Mouse (Mus musculus): Measurements from ENCODE around the gene Cic. TPM values are rescaled to one million over a fixed set of nuclear protein-coding genes. Genes with fewer than 3 reads are reported as not detected.

Gene Cic
- polyA plus RNA-seq, 1 experiment from 2014 or later = 47.3 TPM

DNA sequence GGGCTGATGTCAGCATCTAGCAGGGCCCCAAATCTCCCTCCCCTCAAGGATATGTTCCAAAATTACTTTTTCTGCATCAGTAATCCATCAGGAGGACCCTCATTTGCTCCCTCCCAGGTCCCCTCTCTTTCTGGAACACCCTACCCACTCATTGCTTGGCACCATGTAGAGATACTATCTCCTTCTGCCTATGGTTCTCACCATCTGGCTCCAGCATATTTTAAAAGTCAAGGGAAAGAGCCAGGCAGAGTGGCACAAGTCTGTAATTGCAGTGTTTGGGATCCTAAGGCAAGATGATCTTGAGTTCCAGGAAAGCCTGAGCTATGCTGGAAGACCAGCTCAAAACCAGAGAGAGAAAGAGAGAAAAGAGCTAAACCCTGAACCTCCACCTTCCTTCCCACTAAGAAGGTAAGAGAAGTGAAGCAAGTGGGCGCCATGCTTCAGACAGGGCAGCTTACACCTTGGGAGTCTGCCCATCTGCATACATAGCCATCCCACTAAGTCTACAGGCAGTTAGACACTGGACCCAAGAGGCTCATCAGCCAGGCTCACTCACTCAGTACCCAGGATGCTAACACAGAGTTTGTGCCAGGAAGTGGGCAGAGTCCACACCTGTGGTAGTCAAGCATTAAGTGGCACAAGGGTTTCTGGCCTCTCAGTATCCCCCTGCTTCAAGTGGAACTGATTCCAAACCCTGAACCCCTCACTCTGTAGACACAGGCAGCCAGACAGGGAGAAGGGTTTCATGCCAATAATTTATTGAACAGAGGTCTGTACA, 39.8 kb upstream of the Cic start:
- 96% methylated on average over 1 of the region's 1 CpGs for WGBS
- H3K9ac ChIP-seq (replicated peaks; ENCODE audit: low read length) = no peak overlapping the region
- H3K36me3 ChIP-seq (ENCODE audit: control insufficient read depth, insufficient read depth, low read length) = peaks cover 91% of the 10 kb centered on the region
- no peak for ATAC-seq (ENCODE audit: low FRiP score, low TSS enrichment)
- no peak overlapping the region for H3K4me3 ChIP-seq (replicated peaks; ENCODE audit: low read depth, low read length)
- H3K4me2 ChIP-seq (ENCODE audit: low read length) = no peak overlapping the region
- DNase-seq = no peak
- no peaks in the 10 kb centered on the region for H3K9me3 ChIP-seq (ENCODE audit: control insufficient read depth, low read length)
- H3K27me3 ChIP-seq (ENCODE audit: control insufficient read depth, insufficient read depth, low read length) = no peaks in the 10 kb centered on the region
- no peak overlapping the region for H3K27ac ChIP-seq (replicated peaks; ENCODE audit: low read depth, low read length)
- no peaks in the 10 kb centered on the region for H3K4me1 ChIP-seq (ENCODE audit: control insufficient read depth, insufficient read depth, low read length)

DNA sequence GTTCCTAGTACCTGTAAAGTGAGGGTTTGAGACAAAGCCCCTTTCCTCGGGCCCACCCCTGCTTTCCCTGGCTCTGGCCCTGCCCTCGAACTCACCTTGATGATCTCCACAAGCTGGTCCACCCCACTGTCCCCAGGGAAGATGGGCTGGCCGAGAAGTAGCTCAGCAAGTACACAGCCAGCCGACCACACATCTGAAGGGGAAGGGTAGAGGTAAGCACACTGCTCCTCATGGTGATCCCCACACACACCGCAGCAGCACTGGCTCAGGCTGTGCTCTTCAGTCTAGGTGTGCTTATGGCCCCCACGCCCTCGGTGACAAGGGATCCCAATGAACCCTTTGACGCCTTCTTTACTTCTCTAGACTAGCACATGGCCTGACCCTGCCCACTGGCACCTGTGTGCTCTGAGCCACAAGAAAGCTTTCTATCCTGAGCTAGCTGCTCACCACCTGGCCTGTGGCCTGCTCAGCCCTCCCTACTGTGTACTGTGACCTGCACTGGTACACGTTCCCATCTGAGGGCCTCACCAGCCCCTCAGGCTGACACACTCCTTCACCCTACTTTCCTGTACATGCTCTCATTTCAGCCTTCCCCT, 36.7 kb upstream of the Cic start:
- Histone ChIP-seq H3K9ac (replicated peaks; ENCODE audit: low read length) (no peak overlapping the region), H3K36me3 (ENCODE audit: control insufficient read depth, insufficient read depth, low read length) (peaks cover 86% of the 10 kb centered on the region)
- no peak for ATAC-seq (ENCODE audit: low FRiP score, low TSS enrichment)

DNA sequence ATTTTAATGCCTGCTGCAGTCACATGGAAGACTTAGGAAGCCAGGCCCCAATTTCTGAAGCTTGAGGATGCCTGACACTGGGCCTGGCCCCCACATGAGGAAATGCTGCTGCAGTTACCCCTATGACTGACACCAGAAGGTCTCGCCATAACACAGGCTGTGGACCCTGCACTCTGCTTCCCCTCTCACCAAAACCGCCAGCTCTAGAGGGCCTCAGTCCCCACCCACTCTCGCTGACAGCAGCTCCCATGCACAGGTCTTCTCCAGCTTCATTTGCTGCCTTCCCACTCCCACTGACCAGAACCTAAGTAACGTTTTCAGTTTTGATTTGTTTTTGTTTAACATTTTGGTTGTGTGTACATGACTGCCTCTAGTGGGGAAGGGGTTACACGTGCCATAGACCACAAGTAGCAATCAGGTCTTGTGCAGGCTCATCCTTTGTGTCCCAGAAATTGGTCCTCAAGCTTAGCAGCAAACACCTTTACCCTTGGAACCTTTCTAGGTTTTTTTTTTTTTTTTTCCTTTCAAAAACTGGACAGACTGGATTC, 35.3 kb upstream of the Cic start:
- peaks cover 72% of the 10 kb centered on the region for H3K36me3 ChIP-seq (ENCODE audit: control insufficient read depth, insufficient read depth, low read length)
- no peak overlapping the region for H3K9ac ChIP-seq (replicated peaks; ENCODE audit: low read length)
- no peak for DNase-seq
- H3K4me3 ChIP-seq (replicated peaks; ENCODE audit: low read depth, low read length) = no peak overlapping the region
- no peak overlapping the region for H3K4me2 ChIP-seq (ENCODE audit: low read length)
- H3K27me3 ChIP-seq (ENCODE audit: control insufficient read depth, insufficient read depth, low read length) = no peaks in the 10 kb centered on the region
- no peak overlapping the region for H3K27ac ChIP-seq (replicated peaks; ENCODE audit: low read depth, low read length)
- 70% methylated on average over 5 of the region's 5 CpGs for WGBS
- no peaks in the 10 kb centered on the region for H3K9me3 ChIP-seq (ENCODE audit: control insufficient read depth, low read length)
- ATAC-seq (ENCODE audit: low FRiP score, low TSS enrichment) = no peak
- peaks cover 18% of the 10 kb centered on the region for H3K4me1 ChIP-seq (ENCODE audit: control insufficient read depth, insufficient read depth, low read length)

More for the DNA sequence above, 36.7 kb upstream of the Cic start:
- Histone ChIP-seq H3K4me3 (replicated peaks; ENCODE audit: low read depth, low read length) (no peak overlapping the region), H3K4me1 (ENCODE audit: control insufficient read depth, insufficient read depth, low read length) (peaks cover 5% of the 10 kb centered on the region; the same call in 1 of the 2 replicates), H3K27me3 (ENCODE audit: control insufficient read depth, insufficient read depth, low read length) (no peaks in the 10 kb centered on the region), H3K9me3 (ENCODE audit: control insufficient read depth, low read length) (no peaks in the 10 kb centered on the region), H3K27ac (replicated peaks; ENCODE audit: low read depth, low read length) (no peak overlapping the region), H3K4me2 (ENCODE audit: low read length) (no peak overlapping the region)
- no peak for DNase-seq
- WGBS = 90% methylated on average over 9 of the region's 9 CpGs

DNA sequence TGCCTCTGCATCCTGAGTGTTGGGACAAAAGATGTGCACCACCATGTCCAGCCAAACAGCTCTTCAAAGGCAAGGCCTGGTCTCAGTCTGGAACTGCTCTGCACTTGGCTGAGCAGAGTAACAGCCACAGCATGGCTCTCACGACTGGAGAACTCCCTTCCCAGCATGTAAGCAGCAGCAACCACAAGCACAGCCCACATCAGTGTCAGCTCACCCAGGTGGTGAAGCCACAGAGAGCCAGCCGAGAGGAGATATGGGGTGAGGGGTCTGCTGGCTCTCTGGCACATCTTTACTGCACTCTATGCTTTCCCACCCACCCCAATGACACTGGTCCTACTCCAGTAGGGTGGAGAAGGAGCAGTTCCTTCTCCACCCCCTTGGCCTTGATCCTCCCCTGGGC, 34.4 kb upstream of the Cic start:
- no peak for ATAC-seq (ENCODE audit: low FRiP score, low TSS enrichment)
- Histone ChIP-seq H3K27me3 (ENCODE audit: control insufficient read depth, insufficient read depth, low read length) (no peaks in the 10 kb centered on the region), H3K27ac (replicated peaks; ENCODE audit: low read depth, low read length) (no peak overlapping the region), H3K9me3 (ENCODE audit: control insufficient read depth, low read length) (no peaks in the 10 kb centered on the region), H3K4me1 (ENCODE audit: control insufficient read depth, insufficient read depth, low read length) (peaks cover 18% of the 10 kb centered on the region), H3K4me3 (replicated peaks; ENCODE audit: low read depth, low read length) (no peak overlapping the region), H3K36me3 (ENCODE audit: control insufficient read depth, insufficient read depth, low read length) (peaks cover 63% of the 10 kb centered on the region), H3K9ac (replicated peaks; ENCODE audit: low read length) (no peak overlapping the region), H3K4me2 (ENCODE audit: low read length) (no peak overlapping the region)
- no peak for DNase-seq
- whole genome bisulfite sequencing = 87% methylated on average over 2 of the region's 2 CpGs

DNA sequence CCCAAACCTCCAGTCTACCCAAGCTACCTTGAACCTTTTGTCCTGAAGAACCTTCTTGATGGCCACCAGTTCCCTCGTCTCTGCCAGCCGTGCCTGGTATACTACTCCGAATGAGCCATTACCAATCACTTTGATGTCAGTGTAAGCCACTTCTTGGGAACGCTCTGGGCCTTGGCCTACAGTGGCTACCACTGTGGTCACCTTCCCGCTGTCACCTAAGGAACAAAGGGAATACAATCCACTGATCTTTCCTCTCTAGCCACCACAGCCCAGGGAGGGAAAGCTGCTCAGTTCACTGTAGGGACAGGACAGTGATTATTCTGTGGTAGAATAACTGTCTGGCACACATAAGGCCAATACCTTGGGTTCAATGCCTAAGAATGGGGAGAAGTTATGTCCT, 32.0 kb upstream of the Cic start:
- peaks cover 24% of the 10 kb centered on the region for H3K4me1 ChIP-seq (ENCODE audit: control insufficient read depth, insufficient read depth, low read length)
- H3K4me3 ChIP-seq (replicated peaks; ENCODE audit: low read depth, low read length) = no peak overlapping the region
- H3K27ac ChIP-seq (replicated peaks; ENCODE audit: low read depth, low read length) = no peak overlapping the region
- DNase-seq (no peak), ATAC-seq (ENCODE audit: low FRiP score, low TSS enrichment) (no peak)
- no peak overlapping the region for H3K4me2 ChIP-seq (ENCODE audit: low read length)
- H3K9ac ChIP-seq (replicated peaks; ENCODE audit: low read length) = no peak overlapping the region
- H3K27me3 ChIP-seq (ENCODE audit: control insufficient read depth, insufficient read depth, low read length) = no peaks in the 10 kb centered on the region
- peaks cover 39% of the 10 kb centered on the region for H3K36me3 ChIP-seq (ENCODE audit: control insufficient read depth, insufficient read depth, low read length)
- 90% methylated on average over 5 of the region's 5 CpGs for WGBS
- H3K9me3 ChIP-seq (ENCODE audit: control insufficient read depth, low read length) = no peaks in the 10 kb centered on the region

DNA sequence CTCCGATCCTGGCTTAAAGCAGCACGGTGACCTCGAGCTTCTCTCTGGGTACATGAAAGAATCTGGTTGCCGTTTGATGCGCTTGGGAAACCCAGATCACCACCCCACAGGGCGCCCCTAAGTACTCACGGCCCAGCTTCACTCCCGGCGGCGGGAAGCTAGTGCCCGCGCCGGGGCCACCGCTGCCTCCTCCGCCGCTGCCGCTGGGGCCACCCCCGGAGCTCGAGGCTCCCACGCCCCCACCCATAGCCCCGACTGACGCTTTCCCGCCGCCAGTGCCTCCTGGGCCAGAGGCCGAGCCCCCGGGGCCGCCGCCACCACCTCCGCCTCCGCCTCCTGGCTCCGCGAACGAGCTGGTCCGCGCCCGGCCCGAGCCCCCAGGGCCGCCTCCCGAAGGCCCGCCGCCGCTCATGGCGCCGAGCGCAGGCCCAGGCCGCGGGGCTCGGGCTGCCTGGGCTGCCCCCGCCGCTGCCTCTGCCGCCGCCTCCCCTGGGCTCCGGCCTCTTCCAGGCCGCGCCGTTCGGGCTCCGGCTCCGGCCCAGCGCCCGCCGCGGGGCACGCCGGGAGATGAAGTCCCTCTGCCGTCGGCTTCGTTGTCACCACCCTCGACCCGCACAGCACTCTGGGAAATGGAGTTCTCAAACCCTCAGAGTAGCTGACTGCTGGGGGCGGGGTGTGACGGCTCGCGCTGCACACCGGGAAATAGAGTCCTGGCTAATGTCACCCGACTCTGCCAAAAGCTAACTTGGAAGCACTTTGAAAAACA, 30.1 kb upstream of the Cic start, which contains the start of gene Gsk3a:
Gene Gsk3a (minus strand): TSS at position 603 of the 766 bp plus-strand sequence.
- no peaks in the 10 kb centered on the region for H3K27me3 ChIP-seq (ENCODE audit: control insufficient read depth, insufficient read depth, low read length)
- H3K9ac ChIP-seq (replicated peaks; ENCODE audit: low read length) = peak within 1 kb of the TSS; percentile 95
- H3K9me3 ChIP-seq (ENCODE audit: control insufficient read depth, low read length) = no peaks in the 10 kb centered on the region
- WGBS = under 1% methylated on average over 76 of the region's 76 CpGs
- peak within 1 kb of the TSS; percentile 90 for H3K4me3 ChIP-seq (replicated peaks; ENCODE audit: low read depth, low read length)
- peaks cover 20% of the 10 kb centered on the region for H3K36me3 ChIP-seq (ENCODE audit: control insufficient read depth, insufficient read depth, low read length)
- ATAC-seq (ENCODE audit: low FRiP score, low TSS enrichment) (peak; percentile 91), DNase-seq (peak; percentile 99)
- peak within 1 kb of the TSS; percentile 81 for H3K27ac ChIP-seq (replicated peaks; ENCODE audit: low read depth, low read length)
- H3K4me1 ChIP-seq (ENCODE audit: control insufficient read depth, insufficient read depth, low read length) = peaks cover 24% of the 10 kb centered on the region
- peak within 1 kb of the TSS; percentile 80 for H3K4me2 ChIP-seq (ENCODE audit: low read length)

DNA sequence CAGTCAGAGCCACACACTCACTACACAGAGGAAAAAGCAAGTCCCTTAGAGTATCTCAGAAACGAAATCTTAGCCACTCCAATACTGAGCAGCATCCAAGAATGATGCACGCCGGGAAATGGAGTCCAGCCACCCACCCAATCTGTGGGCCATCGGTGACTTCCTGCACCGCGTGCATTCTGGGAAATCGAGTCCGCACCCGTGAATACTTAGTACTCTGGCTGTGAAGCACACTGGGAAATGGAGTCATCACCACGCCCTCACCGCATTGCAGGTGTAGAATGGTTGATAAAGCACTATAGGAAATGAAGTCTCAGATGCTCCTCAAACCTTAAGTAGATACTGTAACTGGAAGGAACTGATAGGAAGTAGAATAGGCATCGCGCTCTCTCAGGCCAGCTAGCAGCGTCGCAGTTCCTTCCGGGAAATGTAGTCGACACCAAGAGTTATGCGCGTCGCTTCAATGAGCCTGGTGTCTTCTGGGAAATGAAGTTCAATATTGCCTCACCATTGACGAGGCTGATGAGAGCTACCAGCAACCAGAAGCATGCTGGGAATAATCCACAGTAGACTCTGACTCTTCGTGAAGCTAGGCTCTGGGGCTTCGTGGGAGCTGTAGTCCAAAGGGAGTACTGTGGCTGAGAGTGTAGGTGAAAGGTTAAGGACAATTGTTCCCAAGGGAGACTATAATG, 29.3 kb upstream of the Cic start:
- ATAC-seq (ENCODE audit: low FRiP score, low TSS enrichment) (peak; percentile 92), DNase-seq (peak; percentile 97)
- H3K4me2 ChIP-seq (ENCODE audit: low read length) = peak overlapping the region; percentile 80
- H3K4me3 ChIP-seq (replicated peaks; ENCODE audit: low read depth, low read length) = peak overlapping the region; percentile 90
- H3K9me3 ChIP-seq (ENCODE audit: control insufficient read depth, low read length) = no peaks in the 10 kb centered on the region
- peak overlapping the region; percentile 95; the same call in 1 of the 2 replicates for H3K9ac ChIP-seq (replicated peaks; ENCODE audit: low read length)
- under 1% methylated on average over 23 of the region's 23 CpGs for WGBS
- peaks cover 24% of the 10 kb centered on the region for H3K4me1 ChIP-seq (ENCODE audit: control insufficient read depth, insufficient read depth, low read length)
- H3K27me3 ChIP-seq (ENCODE audit: control insufficient read depth, insufficient read depth, low read length) = no peaks in the 10 kb centered on the region
- peak overlapping the region; percentile 81 for H3K27ac ChIP-seq (replicated peaks; ENCODE audit: low read depth, low read length)
- H3K36me3 ChIP-seq (ENCODE audit: control insufficient read depth, insufficient read depth, low read length) = peaks cover 12% of the 10 kb centered on the region
